Mouse (Mus musculus) retina, adult 2 months (tissue): Measurements from ENCODE around the gene Wdpcp.
"Not testable (repeated sequence)": the region's sequence is repeated elsewhere in the genome, so short reads cannot be mapped to it uniquely, and the experiment has no call there.

Experiments
- DNase-seq: peaks from one replicate; pipeline ENCODE4 v3.0.0-alpha.2; 2012; ENCODE audit warnings: low read depth, low spot score

Gene Wdpcp

DNA sequence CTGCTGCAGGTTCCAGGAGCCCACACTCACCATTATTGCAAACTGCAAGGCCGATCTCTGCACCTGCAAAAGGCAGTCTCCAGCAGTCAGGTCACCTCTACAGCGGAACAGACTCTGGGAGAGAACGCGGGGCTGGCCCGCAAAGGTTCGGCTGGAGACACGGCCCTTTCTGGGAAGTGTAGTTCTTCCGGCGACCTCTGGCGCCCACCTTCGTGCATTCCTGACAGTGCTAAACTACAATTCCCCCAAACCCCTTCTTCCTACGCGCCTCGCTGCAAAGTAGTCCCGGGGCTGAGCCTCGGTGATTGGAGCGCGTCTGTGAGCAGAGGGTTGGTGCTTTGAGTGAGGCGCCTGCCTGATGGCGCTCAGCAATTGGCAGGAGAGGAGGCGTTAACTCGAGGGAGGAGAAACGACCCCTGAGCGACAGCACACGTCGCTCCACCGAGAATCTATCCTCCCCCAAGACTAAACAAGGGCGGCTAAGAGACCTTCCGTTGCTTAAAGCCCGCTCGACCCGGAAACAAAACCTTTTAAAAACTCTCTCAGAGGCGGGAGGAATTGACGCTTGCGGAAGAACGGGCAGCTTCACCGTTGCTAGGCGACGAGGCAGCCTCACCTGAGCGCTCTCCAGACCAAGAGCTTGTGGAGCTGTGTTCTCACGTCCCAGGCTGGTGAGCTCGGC, at the start of gene Wdpcp, which contains the start of gene Mdh1:
Gene Wdpcp, plus strand, starts transcription at position 536 of the 682 bp plus-strand sequence.
Gene Mdh1, minus strand, starts transcription at position 668 of the 682 bp plus-strand sequence.
- peak; percentile 93 for DNase-seq

DNA sequence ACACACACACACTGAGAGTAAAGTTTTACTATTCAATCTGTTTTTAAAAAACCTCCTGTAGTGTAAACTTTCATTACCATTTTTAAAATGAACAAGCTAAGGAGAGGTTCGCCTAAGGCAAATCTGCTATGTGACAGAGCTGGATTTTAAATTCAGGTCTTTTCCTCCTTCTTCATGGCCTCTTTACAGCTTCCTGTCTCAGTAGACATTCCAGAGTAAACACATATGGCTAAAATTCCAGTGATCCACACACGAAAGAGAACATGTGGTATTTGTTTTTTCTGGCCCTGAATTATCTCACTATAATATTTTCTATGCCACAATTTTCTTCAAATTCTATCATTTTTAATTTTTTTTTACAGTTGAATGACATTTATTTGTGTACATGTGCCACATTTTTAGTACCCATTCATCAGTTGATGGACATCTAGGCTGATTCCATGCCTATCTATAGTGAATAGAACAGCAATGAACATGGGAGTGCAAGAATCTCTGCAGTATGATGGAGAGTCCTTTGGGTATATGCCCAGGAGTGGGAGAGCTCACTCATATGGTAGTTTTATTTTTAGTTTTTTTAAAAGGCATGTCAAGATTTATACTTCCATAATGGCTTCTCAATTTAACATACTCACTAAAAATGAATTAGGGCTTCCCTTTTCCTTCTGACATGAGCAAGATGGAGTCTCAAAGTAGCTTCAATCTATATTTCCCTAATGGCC, 43.2 kb upstream of the Wdpcp start:
- no peak for DNase-seq

DNA sequence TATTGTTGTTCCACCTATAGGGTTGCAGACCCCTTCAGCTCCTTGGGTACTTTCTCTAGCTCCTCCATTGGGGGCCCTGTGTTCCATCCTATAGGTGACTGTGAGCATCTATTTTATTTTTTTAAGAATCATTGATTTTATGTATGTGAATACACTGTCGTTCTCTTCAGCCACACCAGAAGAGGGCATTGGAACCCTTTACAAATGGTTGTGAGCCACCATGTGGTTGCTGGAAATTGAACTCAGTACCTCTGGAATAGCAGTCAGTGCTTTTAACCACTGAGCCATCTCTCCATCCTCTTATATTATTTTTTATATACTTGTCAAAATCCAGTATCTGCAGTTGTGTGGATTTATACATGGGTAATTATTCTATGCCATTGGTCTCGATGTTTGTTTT, 41.2 kb upstream of the Wdpcp start:
- DNase-seq: not testable (repeated sequence)

DNA sequence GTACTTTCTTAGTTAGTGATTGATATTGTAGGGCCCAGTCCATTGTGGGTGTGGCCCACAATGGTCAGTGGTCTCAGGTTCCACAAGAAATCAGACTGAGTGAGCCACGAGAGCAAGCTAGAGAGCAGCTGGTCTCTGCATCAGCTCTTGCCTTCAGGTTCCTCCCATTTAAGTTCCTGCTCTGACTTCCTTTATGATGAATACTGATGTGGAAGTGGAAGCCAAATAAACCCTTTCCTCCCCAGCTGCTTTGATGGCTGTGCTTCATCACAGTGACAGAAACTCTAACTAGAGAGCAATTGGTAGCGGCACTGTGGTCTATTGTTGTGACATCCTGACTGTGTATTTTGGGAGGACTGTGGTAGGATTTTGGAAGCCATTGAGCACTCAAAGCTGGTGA, 32.0 kb upstream of the Wdpcp start:
- no peak for DNase-seq

DNA sequence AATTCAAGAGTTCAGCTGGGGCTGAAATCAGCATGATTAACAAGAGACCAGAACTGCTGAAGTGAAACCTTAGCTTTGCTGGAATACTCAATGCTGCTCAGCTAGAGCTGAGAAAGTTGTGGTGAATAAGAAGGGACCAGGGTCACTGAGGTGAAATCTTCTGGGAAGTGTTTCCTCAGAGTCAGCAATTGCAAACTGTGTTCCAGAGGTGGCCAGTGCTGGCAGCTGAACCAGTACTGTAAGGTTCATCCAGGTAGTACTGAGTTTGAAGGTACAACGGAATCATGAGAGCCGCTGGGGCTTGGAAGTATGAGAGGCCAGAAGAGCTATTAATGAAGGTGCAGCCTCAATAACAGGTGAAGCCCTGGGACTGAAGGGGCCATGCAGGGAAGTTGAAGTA, 31.4 kb upstream of the Wdpcp start:
- no peak for DNase-seq

DNA sequence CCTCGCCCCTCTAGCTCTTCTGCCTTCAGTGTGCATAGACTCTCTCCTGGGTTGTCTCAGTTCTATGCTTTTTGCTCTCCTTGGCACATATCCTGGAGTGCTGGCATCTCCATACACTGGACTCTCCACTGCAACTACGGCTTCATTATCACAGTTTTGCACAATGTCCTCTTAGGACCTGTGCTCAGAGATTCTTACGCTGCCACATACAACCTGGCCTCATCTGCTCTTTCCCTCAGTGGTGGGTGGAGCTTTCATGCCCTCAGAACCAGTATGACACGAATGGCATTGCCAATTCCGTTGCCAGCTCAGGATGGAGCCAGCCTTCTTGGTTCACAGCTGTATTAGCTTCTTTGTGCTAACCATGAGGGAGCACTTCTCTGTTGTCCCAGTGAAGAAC, 29.3 kb upstream of the Wdpcp start:
- no peak for DNase-seq

DNA sequence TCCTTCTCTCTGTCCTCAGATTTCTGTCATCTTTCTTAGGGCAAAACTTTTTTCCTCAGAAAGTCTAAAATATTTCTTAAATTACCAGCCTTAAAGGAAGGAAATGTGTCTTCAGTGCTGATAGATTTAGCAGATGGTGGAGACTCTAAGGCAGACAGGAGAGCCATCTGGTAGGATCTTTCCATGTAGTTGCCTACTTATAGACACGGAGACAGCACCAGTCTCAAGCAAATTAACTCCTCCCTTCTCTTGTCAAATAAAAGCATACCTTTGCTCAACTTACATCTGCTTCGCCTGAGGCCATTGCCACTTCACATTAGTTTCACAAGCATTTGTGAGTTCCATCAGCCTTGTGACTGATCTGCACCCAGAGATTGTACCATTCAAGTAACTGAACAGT, 27.0 kb upstream of the Wdpcp start:
- no peak for DNase-seq

DNA sequence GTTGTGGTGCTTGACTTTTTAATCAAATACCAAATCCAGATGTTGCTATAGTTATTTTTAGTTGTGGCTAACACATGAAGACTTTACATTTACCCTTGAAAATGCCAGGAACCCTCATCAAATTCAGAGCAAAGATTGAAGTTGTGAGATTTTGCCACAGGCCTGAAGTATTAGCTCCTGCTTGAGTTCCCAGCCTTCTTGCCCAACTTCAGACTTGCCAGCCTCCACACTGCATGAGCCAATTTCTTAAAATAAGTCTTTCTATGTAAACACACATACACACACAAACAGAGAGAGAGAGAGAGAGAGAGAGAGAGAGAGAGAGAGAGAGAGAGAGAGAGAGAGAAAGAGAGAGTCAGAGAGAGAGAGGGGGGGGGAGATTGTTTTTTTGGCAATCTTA, 26.1 kb upstream of the Wdpcp start:
- DNase-seq: no peak

DNA sequence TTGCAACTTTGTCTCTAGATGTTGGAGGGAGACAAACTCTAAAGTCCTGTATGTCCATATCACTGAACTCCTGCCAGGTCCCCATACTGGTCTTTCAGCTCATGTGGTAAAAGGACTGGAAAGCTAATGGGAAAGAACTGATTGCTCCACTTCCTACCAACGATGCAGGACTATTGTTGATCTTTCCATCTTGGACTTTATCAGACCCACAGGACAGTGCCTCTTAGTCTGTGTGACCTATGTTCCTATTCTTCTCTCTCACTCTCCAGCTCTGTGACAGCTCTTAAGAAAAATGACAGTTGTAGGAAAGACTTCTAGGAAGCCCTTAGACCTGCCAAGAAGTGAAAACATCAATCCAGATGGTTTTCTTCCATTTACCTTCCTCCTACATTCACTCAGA, 25.4 kb upstream of the Wdpcp start:
- no peak for DNase-seq

DNA sequence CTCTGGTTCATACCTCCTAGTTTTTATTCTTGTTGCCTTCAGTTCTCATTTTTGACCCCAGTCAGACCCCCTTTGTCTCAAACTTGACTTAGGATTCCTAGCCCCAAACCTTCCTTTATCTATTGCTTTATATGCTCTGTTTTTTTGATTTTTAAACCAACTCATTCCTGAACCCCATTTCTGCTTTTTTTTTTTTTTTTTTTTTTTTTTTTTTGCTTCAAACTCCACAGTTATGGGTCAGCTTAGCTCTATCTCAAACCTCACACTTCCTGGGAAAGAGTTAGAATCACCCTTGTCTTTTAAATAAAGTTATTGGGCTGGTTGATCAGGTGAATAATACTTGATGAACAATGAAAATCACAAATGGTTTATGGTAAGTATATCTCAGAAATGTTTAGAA, 24.5 kb upstream of the Wdpcp start:
- no peak for DNase-seq

DNA sequence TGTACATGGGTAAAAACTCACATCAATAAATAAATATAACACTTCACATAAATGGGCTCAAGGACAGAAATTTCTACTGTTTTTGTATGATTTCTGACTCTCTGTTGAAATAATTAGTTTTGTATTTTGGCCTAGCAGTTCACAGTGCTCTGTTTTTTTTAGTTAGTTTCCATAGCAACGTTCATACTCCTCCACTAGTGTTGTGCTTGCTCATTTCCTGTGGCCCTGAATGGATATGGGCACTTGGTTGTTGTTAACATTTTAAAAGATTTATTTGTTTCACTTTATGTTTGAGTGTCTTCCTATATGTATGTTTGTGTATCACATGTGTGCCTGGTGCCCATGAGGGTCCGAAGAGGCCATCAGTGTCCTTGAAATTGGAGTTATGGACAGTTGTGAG, 23.0 kb upstream of the Wdpcp start:
- DNase-seq: no peak

DNA sequence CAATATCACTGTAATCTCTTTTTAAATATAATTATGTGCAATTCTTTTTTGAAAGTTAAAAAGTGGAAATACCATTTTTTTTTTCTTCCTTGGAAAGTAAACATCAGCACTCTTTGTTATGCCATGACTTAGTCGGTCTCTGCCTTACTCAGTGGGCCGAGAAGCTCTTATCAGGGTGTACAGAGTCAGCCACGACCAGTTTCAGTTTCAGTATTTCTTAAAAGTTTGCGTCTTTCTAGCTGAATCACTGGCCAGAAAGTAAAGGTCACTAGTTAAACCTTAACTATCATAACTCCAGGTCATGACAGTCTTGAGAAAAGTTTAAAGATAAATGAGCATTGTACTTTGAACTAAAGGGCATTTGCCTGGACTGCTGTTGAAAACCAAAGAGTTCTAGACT, 22.3 kb upstream of the Wdpcp start:
- DNase-seq: no peak

DNA sequence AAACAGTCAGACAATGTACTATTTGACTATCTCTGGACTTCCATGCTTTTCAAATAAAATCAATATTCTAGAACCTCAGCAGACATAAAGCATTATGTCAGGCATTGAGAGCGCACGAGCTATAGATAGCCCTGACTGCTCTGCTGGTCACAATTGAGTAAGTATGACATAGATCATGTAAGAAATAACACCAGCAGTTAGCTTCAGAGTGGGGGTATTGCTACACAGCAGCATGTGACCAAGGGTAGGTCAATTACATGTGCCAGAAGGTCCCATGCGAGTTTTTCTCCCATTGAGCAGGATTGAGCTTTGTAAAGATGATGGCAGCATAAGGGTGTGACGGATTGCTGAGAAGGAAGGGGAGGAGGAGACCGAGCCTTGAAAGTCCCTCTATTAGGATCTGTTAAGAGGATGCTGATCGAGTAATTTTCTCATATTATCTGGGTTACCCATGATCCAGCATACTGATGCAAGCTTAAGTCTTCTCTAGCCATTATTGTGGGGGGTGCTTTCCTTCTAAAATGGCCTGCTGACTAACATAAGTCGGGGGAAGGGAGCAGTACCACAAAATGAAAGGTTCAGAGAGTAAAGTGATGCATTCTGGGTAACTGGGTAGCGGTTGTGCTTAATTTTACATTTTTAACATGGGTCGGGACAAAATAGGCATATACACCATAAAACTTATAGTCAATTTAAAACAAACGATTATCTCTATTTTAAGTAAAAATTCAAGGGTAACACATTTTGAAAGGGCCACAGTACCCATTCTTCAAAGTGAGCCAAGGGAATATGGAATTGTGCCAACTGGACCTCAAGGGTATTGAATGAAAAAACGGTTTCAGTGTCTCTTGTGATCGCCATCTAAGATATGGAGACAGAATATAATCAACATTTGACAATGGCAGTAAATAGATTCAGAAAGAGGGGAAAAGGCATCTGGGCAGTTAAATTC, 21.5 kb upstream of the Wdpcp start:
- DNase-seq: no peak

DNA sequence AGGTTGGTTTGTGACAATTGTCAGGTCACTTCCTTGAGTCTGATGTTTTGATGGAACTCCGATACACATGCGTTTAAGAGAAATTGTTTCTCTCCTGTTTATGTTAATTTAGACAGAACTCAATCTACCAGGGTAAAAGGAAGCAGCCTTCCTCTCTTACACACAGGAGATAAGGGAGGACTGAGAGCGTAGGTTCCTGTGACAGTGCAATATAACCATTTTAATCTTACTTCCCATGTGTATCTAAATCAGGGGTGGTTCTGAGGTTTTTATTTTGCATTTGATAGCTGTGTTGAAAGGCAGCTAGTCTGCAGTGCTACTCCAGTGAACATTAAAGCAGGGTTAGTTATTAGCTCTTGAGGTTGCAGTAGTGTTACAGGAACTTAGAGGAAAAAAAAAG, 20.0 kb upstream of the Wdpcp start:
- no peak for DNase-seq

DNA sequence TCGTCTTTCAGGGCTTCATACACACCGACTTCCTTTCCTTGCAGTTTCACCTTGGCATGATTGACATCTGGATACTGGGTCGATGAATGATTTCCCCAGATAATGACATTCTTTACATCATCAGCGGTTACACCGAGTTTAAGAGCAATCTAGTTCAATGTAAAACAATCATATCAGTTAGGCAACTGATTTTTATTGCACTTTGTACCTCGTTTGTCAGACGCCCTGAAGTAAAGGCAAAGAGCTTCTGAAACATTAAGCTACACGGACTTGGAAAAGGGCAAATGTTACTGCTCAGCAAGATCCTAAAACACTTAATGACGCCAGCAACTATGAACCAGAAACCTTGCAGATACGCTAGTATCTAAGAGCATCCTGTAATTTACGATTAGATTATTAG, 12.3 kb upstream of the Wdpcp start:
- no peak for DNase-seq

DNA sequence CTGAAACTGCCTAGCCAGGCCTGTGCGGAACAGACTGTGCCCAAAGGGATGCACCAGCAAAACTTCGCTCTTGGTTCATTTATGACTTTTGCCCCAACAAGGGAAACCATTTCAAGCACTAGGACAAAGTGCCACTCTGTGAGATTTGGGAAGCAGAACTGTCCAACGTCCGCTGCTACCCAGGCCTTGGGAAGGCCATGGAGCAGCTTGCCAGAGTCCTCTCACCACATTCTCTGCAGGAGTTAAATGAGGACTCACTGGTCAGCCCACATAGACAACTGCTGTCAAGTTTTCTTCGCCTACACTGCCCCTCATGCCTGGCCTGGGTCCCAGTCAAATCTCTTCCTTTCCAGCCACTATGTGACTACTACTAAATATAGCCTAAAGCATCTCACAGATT, 10.7 kb upstream of the Wdpcp start:
- DNase-seq: no peak

DNA sequence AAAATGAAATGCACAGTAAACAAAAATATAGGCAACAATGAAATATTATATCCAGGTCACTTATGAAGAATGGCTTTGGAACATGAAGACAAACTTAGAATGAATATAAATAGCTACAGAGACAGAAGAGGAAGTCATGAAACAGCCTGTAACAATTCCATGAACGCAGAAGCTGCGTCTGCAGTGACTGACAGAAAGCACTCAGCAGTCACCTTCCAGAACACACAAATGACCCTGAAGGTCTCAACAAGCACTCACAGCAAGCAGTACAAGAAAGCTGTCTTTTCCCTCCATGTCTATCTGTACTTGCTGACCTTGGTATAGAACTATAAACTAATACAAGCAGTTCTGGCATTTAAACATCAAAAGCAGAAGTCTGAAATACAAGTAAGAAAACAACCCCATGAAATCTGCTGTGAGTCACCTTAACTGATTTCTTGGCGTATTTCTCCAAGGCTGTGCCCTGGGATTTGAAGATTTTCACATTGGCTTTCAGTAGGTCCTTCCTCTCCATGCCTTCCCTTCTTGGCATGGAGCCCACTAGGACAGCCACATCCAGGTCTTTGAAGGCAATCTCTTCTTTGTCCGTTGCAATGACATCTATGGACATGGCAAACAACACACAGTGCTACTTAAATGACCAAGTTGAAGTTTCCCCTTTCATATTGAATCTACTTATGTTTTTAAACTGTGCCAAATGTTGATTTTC, 8.3 kb upstream of the Wdpcp start:
- no peak for DNase-seq

DNA sequence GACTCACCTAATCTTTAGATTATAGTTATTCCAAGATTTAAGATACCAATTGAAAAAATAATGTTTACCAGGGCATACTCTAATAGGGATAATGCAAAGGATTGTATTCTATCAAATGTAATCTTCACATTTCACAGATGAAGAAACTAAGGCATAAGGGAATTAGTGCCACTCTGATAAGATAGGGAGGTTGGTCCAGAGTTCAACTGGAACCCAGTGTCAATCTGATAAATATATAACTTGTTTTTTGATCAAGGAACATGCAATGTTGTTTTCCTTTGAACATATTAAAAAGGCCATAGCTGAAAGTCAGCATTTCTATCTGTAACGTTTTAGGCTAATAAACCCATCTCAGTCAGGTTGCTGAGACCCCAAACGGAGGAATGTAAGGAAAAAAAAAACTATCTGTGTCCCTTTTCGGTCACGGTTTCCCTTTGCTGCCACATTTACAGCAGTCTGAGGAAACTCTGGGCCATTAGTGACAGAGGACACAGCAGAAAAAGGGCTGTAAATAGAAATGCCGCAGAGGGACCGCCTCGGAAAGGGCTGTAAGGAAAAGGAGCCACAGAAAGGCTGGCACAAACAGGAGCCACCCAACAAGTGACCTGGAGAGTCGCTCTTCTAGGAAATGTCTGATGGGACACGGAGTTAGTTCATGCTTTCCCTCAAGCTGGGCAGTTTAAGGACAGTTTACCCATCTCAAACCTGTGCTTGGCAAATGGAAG, 7.2 kb upstream of the Wdpcp start:
- no peak for DNase-seq

DNA sequence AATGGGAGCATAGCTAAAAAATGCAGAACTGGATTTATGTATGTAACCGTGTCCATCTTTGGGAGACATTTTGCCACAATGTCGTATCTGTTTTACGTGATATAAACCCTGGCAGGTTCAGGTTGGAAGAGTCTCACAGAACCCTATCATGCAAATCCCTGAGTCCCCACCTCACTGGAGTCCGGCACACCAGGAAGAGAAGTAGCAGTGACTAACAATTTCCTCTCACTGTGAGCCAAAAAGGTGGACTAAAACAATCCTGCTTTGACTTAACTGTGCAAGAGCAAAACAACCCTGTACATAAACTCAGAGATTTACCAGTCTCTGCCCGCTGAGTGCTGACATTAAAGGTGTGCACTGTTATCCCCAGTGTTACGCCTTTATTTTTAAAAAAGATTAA, 5.1 kb upstream of the Wdpcp start:
- no peak for DNase-seq

DNA sequence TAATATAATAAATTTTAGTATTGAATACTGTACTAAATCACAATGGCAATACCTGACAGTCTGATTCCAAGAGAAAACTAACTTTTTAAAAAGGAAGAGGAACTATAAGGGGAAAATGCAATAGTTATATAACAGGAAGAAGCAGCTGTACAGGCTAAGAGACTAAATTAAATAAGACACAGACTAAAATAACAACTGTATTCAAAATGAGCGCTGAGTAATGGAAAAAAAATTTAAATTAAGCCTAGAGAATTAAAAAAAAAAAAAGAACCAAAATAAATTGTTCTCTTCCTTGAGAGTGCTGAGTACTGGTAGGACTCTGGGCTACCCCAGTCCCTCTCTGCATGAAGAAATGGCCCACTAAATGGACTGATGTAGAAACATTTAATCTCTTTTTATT, 4.3 kb upstream of the Wdpcp start:
- DNase-seq: no peak

DNA sequence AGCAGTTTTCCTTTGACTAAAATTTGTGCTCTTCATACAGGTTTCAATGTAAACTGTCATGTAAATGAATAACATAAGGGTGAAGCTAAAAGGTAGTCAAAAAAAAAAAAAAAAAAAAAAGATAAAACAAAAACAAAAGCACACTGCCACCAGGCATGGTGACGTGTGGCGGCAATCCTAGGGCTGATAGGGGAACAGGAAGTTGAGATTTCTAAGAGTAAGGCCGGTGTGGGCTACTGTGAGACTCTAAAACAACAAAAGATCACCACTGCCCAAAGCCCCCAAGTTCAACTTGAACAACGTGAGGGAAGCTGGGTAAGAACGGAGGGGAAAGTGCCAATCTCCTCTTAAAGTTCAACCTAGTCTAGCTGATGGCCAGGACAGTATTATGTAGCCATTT, 3.0 kb upstream of the Wdpcp start:
- no peak for DNase-seq
